Mouse (Mus musculus): ENCODE data around the gene Gm49369.

- TF ChIP-seq CTCF (IDR thresholded peaks at IDR 0.05; ENCODE audit: low read depth, low read length), result no peak
- TF ChIP-seq EP300 (IDR thresholded peaks at IDR 0.05; ENCODE audit: insufficient read depth, low read depth, low read length), result no peak
These were observed 21.7 kb downstream of the Gm49369 start for GRCm38 (mm10) chr7:142360743-142361142.
